Mouse (Mus musculus) 416B (cell line): ENCODE data around the gene Hectd4.
A peak's percentile ranks its signal among the peaks of the same experiment; 100 is the strongest.

ENCODE experiments used
- DNase-seq: peaks from one replicate; pipeline ENCODE4 v3.0.0; 2011; ENCODE audit warnings: low read depth

The Hectd4 gene

DNA sequence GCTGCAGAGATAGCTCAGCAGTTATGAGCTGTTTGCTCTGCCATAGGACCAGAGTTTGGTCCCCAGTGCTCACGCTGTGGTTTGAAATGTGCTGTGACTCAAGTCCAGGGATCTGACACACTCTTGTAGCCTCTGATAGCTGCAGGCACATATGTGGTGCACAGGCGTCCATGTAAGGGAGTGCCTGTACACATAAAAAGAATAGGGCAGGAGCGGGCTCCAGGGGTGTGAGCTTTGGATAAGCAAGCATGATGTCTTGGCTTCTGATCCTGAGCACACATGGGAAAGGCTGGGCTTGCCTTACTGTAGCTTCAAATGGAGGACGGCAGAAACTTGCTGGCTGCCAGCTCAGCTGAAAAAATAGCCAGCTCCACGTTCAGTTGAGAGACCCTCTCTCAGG is 175.6 kb downstream of the Hectd4 start:
- no peak for DNase-seq

- peak; percentile 98 for DNase-seq
Measured at GRCm38 (mm10) chr5:121397187-121398145, 177.4 kb downstream of the Hectd4 start, which contains the start of gene Naa25. Naa25 (plus strand) TSS chr5:121397936.

DNA sequence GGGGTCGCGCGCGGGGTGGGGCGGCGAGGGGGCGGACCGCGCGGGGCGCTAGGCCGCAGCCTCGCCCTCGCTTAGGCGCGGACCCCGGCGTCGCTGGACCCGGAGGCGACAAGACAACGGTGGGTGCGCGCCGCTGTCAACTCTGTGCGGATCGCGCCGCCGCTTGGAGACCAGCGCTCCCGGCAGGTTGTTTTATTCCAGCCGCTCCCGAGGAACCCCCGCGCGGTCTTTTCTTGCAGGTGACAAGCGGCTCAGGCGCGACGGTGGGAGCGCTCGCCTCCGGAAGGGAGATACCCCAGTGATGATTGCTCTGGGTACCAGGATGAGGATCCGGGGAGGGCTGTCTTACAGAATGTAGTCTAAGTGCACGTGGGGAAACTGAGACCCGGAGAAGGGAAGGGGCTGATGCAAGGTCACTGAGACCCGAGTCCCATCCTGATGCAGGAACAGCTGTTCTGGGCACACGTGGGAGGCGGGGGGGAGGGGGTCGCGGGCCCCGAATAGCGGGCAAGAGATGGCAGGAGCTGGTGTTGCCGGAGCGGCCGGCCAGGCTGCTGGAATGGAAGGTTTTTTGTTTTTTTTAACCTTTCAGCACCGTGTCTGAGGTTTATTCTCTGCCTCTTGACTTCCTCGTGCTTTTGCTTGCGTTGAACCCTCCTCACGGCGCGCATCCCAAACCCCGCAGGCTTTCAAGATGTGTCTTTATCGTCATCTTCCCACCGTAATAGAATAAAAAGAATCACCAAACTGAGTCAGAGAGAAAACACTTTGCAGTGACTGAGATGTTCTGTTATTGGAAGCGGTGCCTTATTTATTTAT is 178.3 kb downstream of the Hectd4 start:
- DNase-seq, result peak; percentile 43

DNA sequence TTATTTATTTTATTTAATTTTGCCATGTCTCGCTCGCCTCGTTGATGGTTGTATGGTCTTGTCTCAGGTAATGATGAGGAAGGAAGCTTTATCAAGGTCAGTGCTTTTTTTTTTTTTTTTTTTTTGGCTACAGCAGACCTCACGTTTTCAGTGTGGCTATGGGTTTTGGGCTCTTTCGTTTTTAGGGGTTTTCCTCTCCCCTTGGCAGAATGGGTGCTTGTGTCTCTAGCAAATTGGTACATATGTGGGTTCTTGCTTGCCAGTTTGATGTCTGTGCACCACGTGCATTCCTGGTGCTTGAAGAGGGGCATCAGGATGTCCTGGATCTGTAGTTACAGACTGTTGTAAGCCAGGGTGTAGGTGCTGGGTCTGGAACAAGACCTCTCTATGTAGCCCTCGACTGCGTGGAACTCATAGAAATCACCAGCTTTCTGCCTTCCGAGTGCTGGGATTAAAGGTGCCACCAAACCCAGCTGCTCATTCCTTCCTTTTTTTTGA is 179.0 kb downstream of the Hectd4 start:
- DNase-seq, result no peak

GRCm38 (mm10) chr5:121399540-121399939 is 179.5 kb downstream of the Hectd4 start:
- DNase-seq, result peak; percentile 41

- DNase-seq, result peak; percentile 76
Measured at GRCm38 (mm10) chr5:121400064-121400463, 180.0 kb downstream of the Hectd4 start.

GRCm38 (mm10) chr5:121400849-121401248 is 180.8 kb downstream of the Hectd4 start:
- DNase-seq, result no peak

GRCm38 (mm10) chr5:121407856-121408255 is 187.8 kb downstream of the Hectd4 start:
- DNase-seq, result no peak

DNA sequence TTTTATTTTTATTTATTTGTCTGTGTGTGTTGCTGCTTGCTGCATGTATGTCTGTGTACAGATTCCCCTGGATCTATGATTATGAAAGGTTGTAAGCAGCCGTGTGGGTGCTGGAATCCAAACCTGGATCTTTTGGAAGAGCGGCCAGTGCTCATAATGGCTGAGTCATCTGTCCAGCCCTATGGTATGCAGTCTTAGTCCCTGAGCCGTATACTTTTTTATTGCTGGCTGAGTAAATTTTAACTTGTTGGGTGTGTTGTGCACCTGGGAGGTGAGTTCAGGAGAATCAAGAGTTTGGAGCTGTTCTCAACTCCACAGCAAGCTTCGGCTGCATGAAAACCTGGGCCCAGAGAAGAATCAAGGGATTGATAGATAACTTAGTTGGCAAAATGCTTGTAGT is 191.0 kb downstream of the Hectd4 start:
- DNase-seq, result no peak
